Mouse (Mus musculus) MEL (cell line): Measurements from ENCODE around the gene Rab7. TPM values are rescaled to one million over a fixed set of nuclear protein-coding genes. Genes with fewer than 3 reads are reported as not detected.

ENCODE experiments used
- DNase-seq: peaks from one replicate; pipeline ENCODE4 v3.0.0; 2011; ENCODE audit warnings: low read depth, low spot score
- H3K27ac ChIP-seq: 2 replicates; pipeline ENCODE4 v1.5.1; 2012; ENCODE audit warnings: low read depth, mild to moderate bottlenecking, control low read depth, low read length, moderate library complexity; ENCODE audit not compliant: control insufficient read depth
- H3K27me3 ChIP-seq, 2 experiments: fragments of 150-350 bp in 1 of 2; sonication (generic) in 1 of 2; 2 replicates each; pipeline ENCODE4 v1.6.1; 2012; ENCODE audit warnings: low read length in 2 of 2, mild to moderate bottlenecking in 2 of 2, improper control_type of control experiment in 1 of 2, moderate library complexity in 1 of 2; ENCODE audit not compliant: insufficient read depth in 2 of 2, control insufficient read depth in 1 of 2
- H3K36me3 ChIP-seq, 2 experiments: 2 replicates each; pipeline ENCODE4 v1.6.1; 2012 to 2014; ENCODE audit warnings: low read length in 2 of 2, improper control_type of control experiment in 1 of 2, inconsistent platforms in 1 of 2, mild to moderate bottlenecking in 1 of 2; ENCODE audit not compliant: insufficient read depth in 2 of 2, control insufficient read depth in 1 of 2
- H3K4me1 ChIP-seq, 2 experiments: fragments of 150-350 bp in 1 of 2; sonication (generic) in 1 of 2; 2 replicates each; pipeline ENCODE4 v1.6.1; 2012; ENCODE audit warnings: low read length in 2 of 2, improper control_type of control experiment in 1 of 2, mild to moderate bottlenecking in 1 of 2; ENCODE audit not compliant: insufficient read depth in 2 of 2, control insufficient read depth in 1 of 2
- H3K4me3 ChIP-seq, 2 experiments: fragments of 150-350 bp in 1 of 2; sonication (generic) in 1 of 2; 2 replicates each; pipeline ENCODE4 v1.5.1; 2012; ENCODE audit warnings: low read depth in 2 of 2, low read length in 2 of 2, mild to moderate bottlenecking in 2 of 2, moderate library complexity in 2 of 2, control low read depth in 1 of 2, improper control_type of control experiment in 1 of 2; ENCODE audit not compliant: control insufficient read depth in 1 of 2, insufficient read depth in 1 of 2
- H3K79me2 ChIP-seq: 2 replicates; pipeline ENCODE4 v1.6.1; 2012; ENCODE audit warnings: mild to moderate bottlenecking, low read length, moderate library complexity; ENCODE audit not compliant: control insufficient read depth, poor library complexity, insufficient read depth
- H3K9ac ChIP-seq: 2 replicates; pipeline ENCODE4 v1.6.1; 2012; ENCODE audit warnings: low read depth, mild to moderate bottlenecking, control low read depth, low read length, moderate library complexity; ENCODE audit not compliant: control insufficient read depth, poor library complexity, severe bottlenecking
- H3K9me3 ChIP-seq: fragments of 150-350 bp; sonication (generic); replicated peaks from 2 replicates; pipeline ENCODE4 v1.6.1; 2012; ENCODE audit warnings: mild to moderate bottlenecking, low read length, improper control_type of control experiment, moderate library complexity; ENCODE audit not compliant: insufficient read depth
- BHLHE40 ChIP-seq: IDR thresholded peaks from 2 replicates; pipeline ENCODE4 v1.6.1; 2012; ENCODE audit warnings: low read depth, mild to moderate bottlenecking, inconsistent platforms, low read length, improper control_type of control experiment, borderline replicate concordance
- CHD1 ChIP-seq: IDR thresholded peaks from 2 replicates; pipeline ENCODE4 v1.6.1; 2012; ENCODE audit warnings: low read depth, mild to moderate bottlenecking, inconsistent platforms, low read length, improper control_type of control experiment
- CHD2 ChIP-seq: IDR thresholded peaks from 2 replicates; pipeline ENCODE4 v1.6.1; 2011; ENCODE audit warnings: low read length, improper control_type of control experiment
- CTCF ChIP-seq, 3 experiments: IDR thresholded peaks in 2 of 3; conservative IDR thresholded peaks in 1 of 3; 2 replicates each; pipeline ENCODE4 v1.5.1; 2011 to 2012; ENCODE audit warnings: low read length in 3 of 3, low read depth in 2 of 3, mild to moderate bottlenecking in 2 of 3, improper control_type of control experiment in 1 of 3, inconsistent platforms in 1 of 3, mixed read lengths in 1 of 3, moderate library complexity in 1 of 3; ENCODE audit not compliant: control insufficient read depth in 1 of 3, insufficient read depth in 1 of 3, poor library complexity in 1 of 3, severe bottlenecking in 1 of 3
- EP300 ChIP-seq, 2 experiments: IDR thresholded peaks; 2 replicates each; pipeline ENCODE4 v1.6.1; 2011; ENCODE audit warnings: improper control_type of control experiment in 2 of 2, low read length in 2 of 2, low read depth in 1 of 2, mild to moderate bottlenecking in 1 of 2
- GABPA ChIP-seq: IDR thresholded peaks from 2 replicates; pipeline ENCODE4 v1.6.1; 2012; ENCODE audit warnings: low read depth, mild to moderate bottlenecking, inconsistent platforms, low read length, improper control_type of control experiment, moderate library complexity
- HCFC1 ChIP-seq: IDR thresholded peaks from 2 replicates; pipeline ENCODE4 v1.6.1; 2012; ENCODE audit warnings: low read depth, mild to moderate bottlenecking, inconsistent platforms, low read length, improper control_type of control experiment, moderate library complexity
- MAFK ChIP-seq: IDR thresholded peaks from 2 replicates; pipeline ENCODE4 v1.6.1; 2011; ENCODE audit warnings: low read depth, mild to moderate bottlenecking, low read length, improper control_type of control experiment, borderline replicate concordance
- MAX ChIP-seq: IDR thresholded peaks from 2 replicates; pipeline ENCODE4 v1.6.1; 2011; ENCODE audit warnings: low read length, improper control_type of control experiment
- MXI1 ChIP-seq: IDR thresholded peaks from 2 replicates; pipeline ENCODE4 v1.6.1; 2011; ENCODE audit warnings: mild to moderate bottlenecking, low read depth, low read length, improper control_type of control experiment
- MYB ChIP-seq: IDR thresholded peaks from 2 replicates; pipeline ENCODE4 v1.6.1; 2011; ENCODE audit warnings: mild to moderate bottlenecking, low read depth, low read length, improper control_type of control experiment
- MYC ChIP-seq: IDR thresholded peaks from 2 replicates; pipeline ENCODE4 v1.6.1; 2011; ENCODE audit warnings: low read depth, mild to moderate bottlenecking, low read length, improper control_type of control experiment, moderate library complexity
- NELFE ChIP-seq: IDR thresholded peaks from 2 replicates; pipeline ENCODE4 v1.6.1; 2011; ENCODE audit warnings: low read depth, low read length, improper control_type of control experiment
- NRF1 ChIP-seq: IDR thresholded peaks from 2 replicates; pipeline ENCODE4 v1.6.1; 2014; ENCODE audit warnings: low read depth, mild to moderate bottlenecking, inconsistent platforms, low read length, improper control_type of control experiment, moderate library complexity; ENCODE audit not compliant: poor library complexity, insufficient read depth, severe bottlenecking
- POLR2A ChIP-seq, 2 experiments: IDR thresholded peaks; 2 replicates each; pipeline ENCODE4 v1.6.1; 2011 to 2012; ENCODE audit warnings: low read length in 2 of 2, mild to moderate bottlenecking in 2 of 2, control low read depth in 1 of 2, improper control_type of control experiment in 1 of 2, low read depth in 1 of 2, moderate library complexity in 1 of 2; ENCODE audit not compliant: control insufficient read depth in 1 of 2, insufficient read depth in 1 of 2, poor library complexity in 1 of 2
- POLR2AphosphoS5 ChIP-seq: IDR thresholded peaks from 2 replicates; pipeline ENCODE4 v1.6.1; 2012; ENCODE audit warnings: low read depth, borderline replicate concordance, mild to moderate bottlenecking, inconsistent platforms, low read length, moderate library complexity, mixed read lengths
- RAD21 ChIP-seq: IDR thresholded peaks from 2 replicates; pipeline ENCODE4 v1.6.1; 2011; ENCODE audit warnings: mild to moderate bottlenecking, low read depth, low read length, improper control_type of control experiment
- SMC3 ChIP-seq: IDR thresholded peaks from 2 replicates; pipeline ENCODE4 v1.6.1; 2011; ENCODE audit warnings: low read depth, low read length, improper control_type of control experiment
- USF2 ChIP-seq, 2 experiments: IDR thresholded peaks; 2 replicates each; pipeline ENCODE4 v1.6.1; 2011 to 2012; ENCODE audit warnings: improper control_type of control experiment in 2 of 2, low read length in 2 of 2, borderline replicate concordance in 1 of 2, inconsistent platforms in 1 of 2, low read depth in 1 of 2, mild to moderate bottlenecking in 1 of 2; ENCODE audit not compliant: insufficient read depth in 1 of 2
- ZKSCAN1 ChIP-seq: IDR thresholded peaks from 2 replicates; pipeline ENCODE4 v1.6.1; 2012; ENCODE audit warnings: low read depth, mild to moderate bottlenecking, inconsistent platforms, low read length, improper control_type of control experiment, moderate library complexity
- ZMIZ1 ChIP-seq: IDR thresholded peaks from 2 replicates; pipeline ENCODE4 v1.6.1; 2012; ENCODE audit warnings: low read depth, mild to moderate bottlenecking, inconsistent platforms, low read length, improper control_type of control experiment, moderate library complexity
- ZNF384 ChIP-seq: IDR thresholded peaks from 2 replicates; pipeline ENCODE4 v1.6.1; 2012; ENCODE audit warnings: low read depth, mild to moderate bottlenecking, inconsistent platforms, low read length, improper control_type of control experiment
- polyA plus RNA-seq, 2 experiments: library from polyadenylated mRNA; stranded (reverse) in 1 of 2; unstranded in 1 of 2; fragments of >175 nt in 1 of 2; fragments of >200 nt in 1 of 2; gene quantifications; 2 replicates each; pipeline versions ENCODE4 v1.2.1 to v1.2.4; 2012; ENCODE audit warnings: low replicate concordance in 2 of 2, low read depth in 1 of 2; ENCODE audit not compliant: insufficient read length in 2 of 2, insufficient read depth in 1 of 2, missing spikeins in 1 of 2
- total RNA-seq: library from RNA; depleted of rRNA; stranded (reverse); fragments of 300-350 nt; gene quantifications from 2 replicates; pipeline ENCODE4 v1.2.3, GENCODE M21; 2012

Gene Rab7
- total and polyA plus RNA-seq, 3 experiments = 47.6 to 362 (median 234) TPM

DNA sequence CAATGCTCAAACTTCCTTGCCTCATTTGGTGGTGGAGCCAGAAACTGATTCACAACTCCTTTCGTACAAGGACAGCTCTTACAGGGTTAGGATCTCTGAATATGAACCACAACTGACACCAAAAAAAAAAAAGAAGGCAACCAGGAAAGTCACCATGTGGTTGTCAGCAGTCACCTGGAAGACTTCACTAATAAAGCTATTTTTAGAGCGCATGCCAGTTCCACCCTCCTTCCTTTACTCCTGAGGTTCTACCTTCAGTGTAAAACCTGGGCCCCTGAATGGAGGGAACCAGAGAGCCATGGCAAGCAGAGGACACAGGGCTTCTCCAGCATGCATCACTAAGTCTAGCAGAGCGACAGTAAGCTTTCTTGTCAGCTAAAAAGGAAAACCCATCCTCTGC is 2.7 kb downstream of the Rab7 start:
- Histone ChIP-seq H3K27me3 (no peaks in the 10 kb centered on the region), H3K4me1 (peaks cover 8 to 15% of the 10 kb centered on the region in 2 experiments), H3K9ac (no peak overlapping the region), H3K4me3 (no peak overlapping the region), H3K79me2 (peaks cover 60% of the 10 kb centered on the region), H3K36me3 (peaks cover 8 to 20% of the 10 kb centered on the region in 2 experiments), H3K9me3 (no peaks in the 10 kb centered on the region), H3K27ac (no peak overlapping the region)
- TF ChIP-seq MAFK (no peak), CHD1 (no peak), NELFE (no peak), GABPA (no peak), RAD21 (no peak), ZMIZ1 (no peak), POLR2A (IDR thresholded peaks at IDR 0.05; ENCODE audit: control insufficient read depth in 1 of 2, insufficient read depth in 1 of 2, low read depth in 1 of 2, low read length in 2 of 2, poor library complexity in 1 of 2) (no peak), NRF1 (no peak), MXI1 (no peak), MYB (no peak), MAX (no peak), ZNF384 (no peak), POLR2AphosphoS5 (no peak), SMC3 (no peak), CTCF (IDR thresholded peaks at IDR 0.05 in 2 of 3, conservative IDR thresholded peaks at IDR 0.05 in 1 of 3; ENCODE audit: control insufficient read depth in 1 of 3, insufficient read depth in 1 of 3, low read depth in 2 of 3, low read length in 3 of 3, poor library complexity in 1 of 3, severe bottlenecking in 1 of 3) (no peak), ZKSCAN1 (no peak), USF2 (IDR thresholded peaks at IDR 0.05; ENCODE audit: borderline replicate concordance in 1 of 2, insufficient read depth in 1 of 2, low read depth in 1 of 2, low read length in 2 of 2) (no peak), HCFC1 (no peak), BHLHE40 (no peak), MYC (no peak)
- no peak for DNase-seq

DNA sequence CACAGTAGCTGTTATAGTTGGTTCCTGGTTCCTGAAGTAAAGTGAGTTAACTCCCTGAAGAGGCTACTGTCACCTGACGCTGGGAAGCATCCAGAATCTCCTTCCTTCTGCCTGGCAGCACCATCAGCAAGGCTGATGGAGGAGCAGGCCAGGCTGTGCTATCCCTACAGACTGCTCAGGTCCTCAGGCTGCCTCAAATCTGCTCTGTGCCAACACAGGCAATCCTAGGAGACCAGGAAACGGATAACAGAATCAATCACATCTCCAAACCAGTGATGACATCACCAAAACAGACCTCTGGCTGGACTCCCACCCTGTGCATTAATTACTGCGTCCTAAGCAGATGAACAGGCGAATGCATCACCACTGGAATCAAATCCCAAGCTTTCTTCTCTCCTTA is 3.8 kb downstream of the Rab7 start:
- Histone ChIP-seq H3K79me2 (peaks cover 66% of the 10 kb centered on the region), H3K9me3 (no peaks in the 10 kb centered on the region), H3K27ac (no peak overlapping the region), H3K36me3 (peaks cover 12 to 17% of the 10 kb centered on the region in 2 experiments), H3K27me3 (no peaks in the 10 kb centered on the region), H3K9ac (no peak overlapping the region)
- TF ChIP-seq NELFE (no peak), CHD2 (no peak), EP300 (IDR thresholded peaks at IDR 0.05; ENCODE audit: low read depth in 1 of 2, low read length in 2 of 2) (no peak)
- TF ChIP-seq, all 39 proteins: peak for 0
- Histone ChIP-seq H3K4me1 (peaks cover 7 to 12% of the 10 kb centered on the region in 2 experiments; a peak in 3 of 4 replicates), H3K4me3 (no peak overlapping the region)
- no peak for DNase-seq
